Mouse (Mus musculus): ENCODE results near the gene Gm19410.

GRCm38 (mm10) chr8:35765499-35766193 is at the start of gene Gm19410:
- TF ChIP-seq POLR2A (IDR thresholded peaks at IDR 0.05; ENCODE audit: low read depth, low read length) (no peak), CTCF (IDR thresholded peaks at IDR 0.05; ENCODE audit: extremely low read depth, insufficient read length, insufficient replicate concordance, low read depth, low read length) (no peak)
